In genomic region chr14:27411492-27411891, GRCm38 (mm10) we compare ENCODE assay signal across 22 mouse cellular contexts. TPM values are rescaled to one million over a fixed set of nuclear protein-coding genes. Genes with fewer than 3 reads are reported as not detected.
DNase-seq lines count a peak whose midpoint lies in the region; TF ChIP-seq lines count a peak whose summit lies in the region.
"Had no signal": no experiment of that assay in that cellular context is flagged by ENCODE, and none has a peak within 500 bp of the region (broad histone marks: within the 10 kb centered on the region; RNA-seq: fewer than 3 reads in every experiment).

No protein-coding gene starts in this region.

- 66% methylated on average over 7 of the region's 7 CpGs for WGBS in spleen, adult 2 months

- TF ChIP-seq CTCF in spleen, adult 2 months (IDR thresholded peaks at IDR 0.05; ENCODE audit: extremely low read depth, insufficient read depth, insufficient read length, insufficient replicate concordance), result no peak
- no peak for TF ChIP-seq CTCF in MEL (IDR thresholded peaks at IDR 0.05 in 2 of 3, conservative IDR thresholded peaks at IDR 0.05 in 1 of 3; ENCODE audit: control insufficient read depth in 1 of 3, insufficient read depth in 1 of 3, low read depth in 2 of 3, low read length in 3 of 3, poor library complexity in 1 of 3, severe bottlenecking in 1 of 3)

- H3K4me1 ChIP-seq in spleen, adult 2 months (ENCODE audit: control insufficient read depth, insufficient read depth, insufficient read length), result peaks cover 16% of the 10 kb centered on the region; the same call in 1 of the 2 replicates
- peaks cover 3 to 17% of the 10 kb centered on the region in 2 experiments; a peak in 3 of 4 replicates for H3K4me1 ChIP-seq in MEL (ENCODE audit: control insufficient read depth in 1 of 2, insufficient read depth in 2 of 2, low read length in 2 of 2)
- H3K4me1 ChIP-seq: embryonic facial prominence, embryonic 12.5 days; embryonic facial prominence, embryonic 15.5 days; hindbrain, embryonic 10.5 days; hindbrain, embryonic 13.5 days had no signal

- DNase-seq in spleen, adult 2 months (ENCODE audit: low read depth in 1 of 2, low spot score in 2 of 2), result no peak
- no peak for DNase-seq in spleen, postnatal 10 days (ENCODE audit: low spot score in 2 of 2)
- DNase-seq in MEL (ENCODE audit: low read depth, low spot score), result peak; percentile 83
- DNase-seq in naive thymus-derived CD4-positive, alpha-beta T cell, adult 2 months (ENCODE audit: low read depth), result peak; percentile 45
- DNase-seq in cerebellum, postnatal 4 days (ENCODE audit: low spot score in 2 of 2), result no peak
- no peak for DNase-seq in urinary bladder, postnatal 25 days (ENCODE audit: low spot score)
- DNase-seq in left cerebral cortex, postnatal 36 days (ENCODE audit: low spot score in 2 of 2), result no peak
- DNase-seq: adrenal gland, adult 8-10 months; adrenal gland, postnatal 25 days; B cell, adult 2 months; cerebellum, adult 11-12 months; cerebellum, adult 8-10 months; cerebellum, postnatal 10 days; gastrocnemius, postnatal 10 days; gastrocnemius, postnatal 36 days; heart, postnatal 36 days had no signal

- H3K4me3 ChIP-seq in spleen, adult 2 months (ENCODE audit: extremely low read depth, insufficient read depth, insufficient read length), result no peak overlapping the region
- peak overlapping the region; percentile 25 to 47 for H3K4me3 ChIP-seq in MEL (ENCODE audit: control insufficient read depth in 1 of 2, insufficient read depth in 1 of 2, low read depth in 2 of 2, low read length in 2 of 2)
- H3K4me3 ChIP-seq: embryonic facial prominence, embryonic 12.5 days; embryonic facial prominence, embryonic 15.5 days; hindbrain, embryonic 10.5 days; hindbrain, embryonic 13.5 days had no signal

- no peaks in the 10 kb centered on the region for H3K79me2 ChIP-seq in MEL (ENCODE audit: control insufficient read depth, insufficient read depth, low read length, poor library complexity)

- H3K9me3 ChIP-seq in MEL (replicated peaks; ENCODE audit: insufficient read depth, low read length), result no peaks in the 10 kb centered on the region
- H3K9me3 ChIP-seq: embryonic facial prominence, embryonic 12.5 days; embryonic facial prominence, embryonic 15.5 days; G1E had no signal

- no peak for TF ChIP-seq RAD21 in MEL (IDR thresholded peaks at IDR 0.05; ENCODE audit: low read depth, low read length)

- peak; percentile 32 to 65; a peak in 1 of 4 replicates for TF ChIP-seq EP300 in MEL (IDR thresholded peaks at IDR 0.05; ENCODE audit: low read depth in 1 of 2, low read length in 2 of 2)

- intact Hi-C loops in left cerebral cortex, postnatal 36 days (cut with DNase I), result loop anchor here (5.0 kb wide), 1 partner anchor 74 kb away; no protein-coding TSS in a partner anchor

- TF ChIP-seq POLR2A in spleen, adult 2 months (IDR thresholded peaks at IDR 0.05; ENCODE audit: low read depth, low read length), result no peak
- peak in 1 of 2 experiments; percentile 48; a peak in 2 of 4 replicates for TF ChIP-seq POLR2A in MEL (IDR thresholded peaks at IDR 0.05; ENCODE audit: control insufficient read depth in 1 of 2, insufficient read depth in 1 of 2, low read depth in 1 of 2, low read length in 2 of 2, poor library complexity in 1 of 2)

- no peaks in the 10 kb centered on the region for H3K27me3 ChIP-seq in spleen, adult 2 months (ENCODE audit: control insufficient read depth, insufficient read depth, low read length)
- H3K27me3 ChIP-seq in MEL (ENCODE audit: control insufficient read depth in 1 of 2, insufficient read depth in 2 of 2, low read length in 2 of 2), result no peaks in the 10 kb centered on the region
- H3K27me3 ChIP-seq: CH12.LX; embryonic facial prominence, embryonic 12.5 days; embryonic facial prominence, embryonic 15.5 days; hindbrain, embryonic 13.5 days had no signal

- no peaks in the 10 kb centered on the region for H3K36me3 ChIP-seq in spleen, adult 2 months (ENCODE audit: control insufficient read depth, insufficient read depth, low read length)
- H3K36me3 ChIP-seq in MEL (ENCODE audit: control insufficient read depth in 1 of 2, insufficient read depth in 2 of 2, low read length in 2 of 2), result peaks cover 0 to 24% of the 10 kb centered on the region in 2 experiments; a peak in 2 of 4 replicates
- H3K36me3 ChIP-seq: embryonic facial prominence, embryonic 12.5 days; embryonic facial prominence, embryonic 15.5 days; G1E; hindbrain, embryonic 10.5 days; hindbrain, embryonic 13.5 days had no signal

- 0 out of 2 replicates have a peak overlapping the region, but pooled peaks have one; percentile 21 for H3K27ac ChIP-seq in spleen, adult 2 months (ENCODE audit: insufficient read depth, low read length)
- H3K27ac ChIP-seq in MEL (ENCODE audit: control insufficient read depth, low read depth, low read length), result peak overlapping the region; percentile 74
- H3K27ac ChIP-seq: embryonic facial prominence, embryonic 12.5 days; embryonic facial prominence, embryonic 15.5 days; hindbrain, embryonic 10.5 days; hindbrain, embryonic 13.5 days had no signal

- peak overlapping the region; percentile 47 for H3K9ac ChIP-seq in MEL (ENCODE audit: control insufficient read depth, low read depth, low read length, poor library complexity, severe bottlenecking)
- H3K9ac ChIP-seq: embryonic facial prominence, embryonic 12.5 days; embryonic facial prominence, embryonic 15.5 days; hindbrain, embryonic 13.5 days had no signal

TF ChIP-seq in MEL, 35 proteins besides CTCF, POLR2A, EP300 and RAD21:
- 0 out of 2 replicates have a peak, but pooled peaks have one; percentile 14 for TF ChIP-seq SMC3 (IDR thresholded peaks at IDR 0.05; ENCODE audit: low read depth, low read length)
- TF ChIP-seq MAZ (IDR thresholded peaks at IDR 0.05; ENCODE audit: low read depth, low read length), result no peak
- TF ChIP-seq GATA1 (IDR thresholded peaks at IDR 0.05; ENCODE audit: low read depth, low read length), result peak; percentile 82
- TF ChIP-seq MYC (IDR thresholded peaks at IDR 0.05; ENCODE audit: low read depth, low read length), result no peak
- 0 out of 2 replicates have a peak, but pooled peaks have one; percentile 21 for TF ChIP-seq HCFC1 (IDR thresholded peaks at IDR 0.05; ENCODE audit: low read depth, low read length)
- no peak for TF ChIP-seq CHD1 (IDR thresholded peaks at IDR 0.05; ENCODE audit: low read depth, low read length)
- no peak for TF ChIP-seq ZMIZ1 (IDR thresholded peaks at IDR 0.05; ENCODE audit: low read depth, low read length)
- no peak for TF ChIP-seq NRF1 (IDR thresholded peaks at IDR 0.05; ENCODE audit: insufficient read depth, low read depth, low read length, poor library complexity, severe bottlenecking)
- no peak for TF ChIP-seq ZKSCAN1 (IDR thresholded peaks at IDR 0.05; ENCODE audit: low read depth, low read length)
- TF ChIP-seq BHLHE40 (IDR thresholded peaks at IDR 0.05; ENCODE audit: borderline replicate concordance, low read depth, low read length), result no peak
- no peak for TF ChIP-seq KAT2A (conservative IDR thresholded peaks at IDR 0.05; ENCODE audit: low read depth, low read length)
- TF ChIP-seq MYB (IDR thresholded peaks at IDR 0.05; ENCODE audit: low read depth, low read length), result no peak
- no peak for TF ChIP-seq GABPA (IDR thresholded peaks at IDR 0.05; ENCODE audit: low read depth, low read length)
- TF ChIP-seq CHD2 (IDR thresholded peaks at IDR 0.05; ENCODE audit: low read length), result no peak
- TF ChIP-seq MAX (IDR thresholded peaks at IDR 0.05; ENCODE audit: low read length), result no peak
- no peak for TF ChIP-seq JUND (IDR thresholded peaks at IDR 0.05; ENCODE audit: low read depth, low read length)
- TF ChIP-seq NELFE (IDR thresholded peaks at IDR 0.05; ENCODE audit: low read depth, low read length), result peak; percentile 32; the same call in 1 of the 2 replicates
- TF ChIP-seq MXI1 (IDR thresholded peaks at IDR 0.05; ENCODE audit: low read depth, low read length), result 0 out of 2 replicates have a peak, but pooled peaks have one; percentile 45
- no peak for TF ChIP-seq USF1 (IDR thresholded peaks at IDR 0.05; ENCODE audit: low read depth, low read length)
- TF ChIP-seq TCF12 (IDR thresholded peaks at IDR 0.05; ENCODE audit: low read depth, low read length), result no peak
- TF ChIP-seq E2F4 (IDR thresholded peaks at IDR 0.05; ENCODE audit: borderline replicate concordance, low read depth, low read length), result no peak
- no peak for TF ChIP-seq RCOR1 (IDR thresholded peaks at IDR 0.05; ENCODE audit: low read depth, low read length)
- no peak for TF ChIP-seq POLR2AphosphoS2 (IDR thresholded peaks at IDR 0.05; ENCODE audit: low read length)
- no peak for TF ChIP-seq MAFK (IDR thresholded peaks at IDR 0.05; ENCODE audit: borderline replicate concordance, low read depth, low read length)
- no peak for TF ChIP-seq UBTF (IDR thresholded peaks at IDR 0.05; ENCODE audit: borderline replicate concordance, insufficient read depth, low read depth, low read length)
- TF ChIP-seq ZC3H11A (IDR thresholded peaks at IDR 0.05; ENCODE audit: low read depth, low read length), result no peak
- TF ChIP-seq POLR2AphosphoS5 (IDR thresholded peaks at IDR 0.05; ENCODE audit: borderline replicate concordance, low read depth, low read length), result no peak
- TF ChIP-seq ZNF384 (IDR thresholded peaks at IDR 0.05; ENCODE audit: low read depth, low read length), result no peak
- TF ChIP-seq TBP (IDR thresholded peaks at IDR 0.05; ENCODE audit: low read depth, low read length), result peak; percentile 50; the same call in 1 of the 2 replicates
- TF ChIP-seq SIN3A (IDR thresholded peaks at IDR 0.05; ENCODE audit: low read length), result peak; percentile 74
- TF ChIP-seq USF2 (IDR thresholded peaks at IDR 0.05; ENCODE audit: borderline replicate concordance in 1 of 2, insufficient read depth in 1 of 2, low read depth in 1 of 2, low read length in 2 of 2), result no peak
- no peak for TF ChIP-seq MEF2A (IDR thresholded peaks at IDR 0.05; ENCODE audit: extremely low read depth, insufficient replicate concordance, low read depth, low read length, poor library complexity, severe bottlenecking)
- TF ChIP-seq ELF1 (IDR thresholded peaks at IDR 0.05; ENCODE audit: low read depth, low read length), result peak; percentile 82
- TF ChIP-seq ETS1 (IDR thresholded peaks at IDR 0.05; ENCODE audit: low read depth, low read length), result peak; percentile 59; the same call in 1 of the 2 replicates
- TF ChIP-seq TAL1 (IDR thresholded peaks at IDR 0.05; ENCODE audit: low read length), result no peak

RNA-seq across cellular contexts. Expression of gene Fam208a, which starts 17.1 kb away (rescaled TPM):
- 4.3 and 4.6 TPM in 2 replicates for polyA plus RNA-seq in spleen, adult 2 months (2012; rRNA removed)
- 7.9 and 8.7 TPM in 2 replicates for total RNA-seq in MEL (2012; rRNA removed)
- polyA plus RNA-seq in MEL (2012; ENCODE audit: insufficient read depth in 1 of 2, insufficient read length in 2 of 2, low read depth in 1 of 2, low replicate concordance in 2 of 2, missing spikeins in 1 of 2), result 10 to 100 TPM in 1 of 2 experiments, 1 to 10 TPM in 1; 3.2 to 25.4 TPM
- total RNA-seq in left cerebral cortex, postnatal 36 days (2021), result 10 to 100 TPM; 24.2 to 35.6 TPM

Comparison
In these comparisons a context has a peak if more than half of its experiments do, and no peak if none do; other contexts are left out.
1. DNase-seq: peak in MEL (single experiment) and naive thymus-derived CD4-positive, alpha-beta T cell, adult 2 months (single experiment); none in spleen, adult 2 months (0 of 2), spleen, postnatal 10 days (0 of 2), cerebellum, postnatal 4 days (0 of 2), urinary bladder, postnatal 25 days (single experiment) and left cerebral cortex, postnatal 36 days (0 of 2).